Mouse (Mus musculus): ENCODE measurements around the gene Wfdc3.

DNA sequence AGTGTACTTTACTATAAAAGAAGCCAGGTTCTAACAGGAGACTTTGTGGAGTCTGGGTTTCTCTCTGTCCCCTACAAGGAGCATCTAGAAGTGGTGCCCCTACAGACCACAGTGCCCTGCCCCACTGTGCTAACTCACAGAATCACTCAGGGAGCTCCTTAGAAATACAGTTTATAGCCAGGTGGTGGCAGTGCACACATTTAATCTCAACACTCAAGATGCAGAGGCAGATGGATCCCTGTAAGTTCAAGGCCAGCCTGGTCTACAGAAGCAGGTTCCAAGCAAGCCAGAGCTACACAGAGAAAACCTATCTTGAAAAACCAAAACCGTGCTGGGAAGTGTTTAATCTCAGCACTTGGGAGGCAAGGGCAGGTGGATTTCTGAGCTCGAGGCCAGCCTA lies 48.0 kb upstream of the Wfdc3 start:
- no peak for TF ChIP-seq CTCF (IDR thresholded peaks at IDR 0.05; ENCODE audit: low read depth, low read length)
- TF ChIP-seq POLR2A (IDR thresholded peaks at IDR 0.05; ENCODE audit: borderline replicate concordance, low read depth, low read length) = no peak

All from bone marrow macrophage, adult 2 months (primary cell).